Mouse (Mus musculus): ENCODE results near the gene 2610318N02Rik. TPM values are rescaled to one million over a fixed set of nuclear protein-coding genes. Genes with fewer than 3 reads are reported as not detected.
"Not testable (repeated sequence)": the region's sequence is repeated elsewhere in the genome, so short reads cannot be mapped to it uniquely, and the experiment has no call there.

2610318N02Rik gene
- polyA plus RNA-seq (2014; fragmentation: Nextera tagmentation; extraction: Ambion mirVana) = 13.7 and 18.1 TPM in 2 replicates

GRCm38 (mm10) chr16:17124871-17125520, at the start of gene 2610318N02Rik:
TSS of gene 2610318N02Rik (minus strand) at chr16:17125167.
- Histone ChIP-seq H3K9ac (ENCODE audit: low read length) (peak within 1 kb of the TSS; percentile 72), H3K4me1 (ENCODE audit: control insufficient read depth in 2 of 2, insufficient read depth in 2 of 2, low read length in 2 of 2) (peaks cover 10 to 16% of the 10 kb centered on the region in 2 experiments), H3K4me2 (ENCODE audit: low read length) (peak within 1 kb of the TSS; percentile 83), H3K36me3 (ENCODE audit: control insufficient read depth, insufficient read depth, low read length) (peaks cover 26% of the 10 kb centered on the region), H3K27ac (replicated peaks in 1 of 2; ENCODE audit: control insufficient read depth in 1 of 2, insufficient read depth in 1 of 2, low read depth in 2 of 2, low read length in 2 of 2) (peak within 1 kb of the TSS; percentile 39 to 46), H3K9me3 (ENCODE audit: control insufficient read depth, low read length) (no peaks in the 10 kb centered on the region), H3K4me3 (ENCODE audit: control insufficient read depth in 1 of 2, insufficient read depth in 1 of 2, low read depth in 1 of 2, low read length in 2 of 2) (peak within 1 kb of the TSS; percentile 51 to 60), H3K27me3 (ENCODE audit: control insufficient read depth, insufficient read depth, low read length) (no peaks in the 10 kb centered on the region)
- under 1% methylated on average over 25 of the region's 25 CpGs for WGBS
- ATAC-seq (ENCODE audit: insufficient number of reproducible peaks, insufficient read depth, low FRiP score, low read depth) = peak; percentile 79

- no peak overlapping the region for H3K27ac ChIP-seq (replicated peaks in 1 of 2; ENCODE audit: control insufficient read depth in 1 of 2, insufficient read depth in 1 of 2, low read depth in 2 of 2, low read length in 2 of 2)
- whole genome bisulfite sequencing = 89% methylated on average over 5 of the region's 5 CpGs
- no peak overlapping the region for H3K9ac ChIP-seq (ENCODE audit: low read length)
- H3K4me3 ChIP-seq (ENCODE audit: control insufficient read depth in 1 of 2, insufficient read depth in 1 of 2, low read depth in 1 of 2, low read length in 2 of 2) = no peak overlapping the region
- H3K36me3 ChIP-seq (ENCODE audit: control insufficient read depth, insufficient read depth, low read length) = peaks cover 57% of the 10 kb centered on the region
- no peak overlapping the region for H3K4me2 ChIP-seq (ENCODE audit: low read length)
- H3K9me3 ChIP-seq (ENCODE audit: control insufficient read depth, low read length) = no peaks in the 10 kb centered on the region
- no peak for ATAC-seq (ENCODE audit: insufficient number of reproducible peaks, insufficient read depth, low FRiP score, low read depth)
- H3K27me3 ChIP-seq (ENCODE audit: control insufficient read depth, insufficient read depth, low read length) = no peaks in the 10 kb centered on the region
- no peaks in the 10 kb centered on the region for H3K4me1 ChIP-seq (ENCODE audit: control insufficient read depth in 2 of 2, insufficient read depth in 2 of 2, low read length in 2 of 2)
Measured at GRCm38 (mm10) chr16:17168049-17168448, 43.1 kb upstream of the 2610318N02Rik start.

- Histone ChIP-seq H3K27ac (replicated peaks in 1 of 2; ENCODE audit: control insufficient read depth in 1 of 2, insufficient read depth in 1 of 2, low read depth in 2 of 2, low read length in 2 of 2) (no peak overlapping the region), H3K4me2 (ENCODE audit: low read length) (no peak overlapping the region), H3K4me3 (ENCODE audit: control insufficient read depth in 1 of 2, insufficient read depth in 1 of 2, low read depth in 1 of 2, low read length in 2 of 2) (no peak overlapping the region), H3K9me3 (ENCODE audit: control insufficient read depth, low read length) (no peaks in the 10 kb centered on the region), H3K36me3 (ENCODE audit: control insufficient read depth, insufficient read depth, low read length) (peaks cover 55% of the 10 kb centered on the region), H3K27me3 (ENCODE audit: control insufficient read depth, insufficient read depth, low read length) (no peaks in the 10 kb centered on the region), H3K9ac (ENCODE audit: low read length) (no peak overlapping the region), H3K4me1 (ENCODE audit: control insufficient read depth in 2 of 2, insufficient read depth in 2 of 2, low read length in 2 of 2) (no peaks in the 10 kb centered on the region)
- no peak for ATAC-seq (ENCODE audit: insufficient number of reproducible peaks, insufficient read depth, low FRiP score, low read depth)
Measured at GRCm38 (mm10) chr16:17167179-17167578, 42.2 kb upstream of the 2610318N02Rik start.

- H3K4me1 ChIP-seq (ENCODE audit: control insufficient read depth in 2 of 2, insufficient read depth in 2 of 2, low read length in 2 of 2); H3K4me3 ChIP-seq (ENCODE audit: control insufficient read depth in 1 of 2, insufficient read depth in 1 of 2, low read depth in 1 of 2, low read length in 2 of 2); H3K4me2 ChIP-seq (ENCODE audit: low read length); ATAC-seq (ENCODE audit: insufficient number of reproducible peaks, insufficient read depth, low FRiP score, low read depth); H3K9me3 ChIP-seq (ENCODE audit: control insufficient read depth, low read length); H3K9ac ChIP-seq (ENCODE audit: low read length); H3K27me3 ChIP-seq (ENCODE audit: control insufficient read depth, insufficient read depth, low read length); H3K27ac ChIP-seq (replicated peaks in 1 of 2; ENCODE audit: control insufficient read depth in 1 of 2, insufficient read depth in 1 of 2, low read depth in 2 of 2, low read length in 2 of 2): not testable (repeated sequence)
- WGBS = 93% methylated on average over 1 of the region's 1 CpGs
- H3K36me3 ChIP-seq (ENCODE audit: control insufficient read depth, insufficient read depth, low read length) = peaks cover 44% of the 10 kb centered on the region
Measured at GRCm38 (mm10) chr16:17165478-17165877, 40.5 kb upstream of the 2610318N02Rik start.

- WGBS = 87% methylated on average over 2 of the region's 2 CpGs
- ATAC-seq (ENCODE audit: insufficient number of reproducible peaks, insufficient read depth, low FRiP score, low read depth) = no peak
- no peak overlapping the region for H3K9ac ChIP-seq (ENCODE audit: low read length)
- H3K27me3 ChIP-seq (ENCODE audit: control insufficient read depth, insufficient read depth, low read length) = no peaks in the 10 kb centered on the region
- no peak overlapping the region for H3K4me2 ChIP-seq (ENCODE audit: low read length)
- H3K9me3 ChIP-seq (ENCODE audit: control insufficient read depth, low read length) = no peaks in the 10 kb centered on the region
- no peaks in the 10 kb centered on the region; a peak in 1 of 4 replicates for H3K4me1 ChIP-seq (ENCODE audit: control insufficient read depth in 2 of 2, insufficient read depth in 2 of 2, low read length in 2 of 2)
- H3K4me3 ChIP-seq (ENCODE audit: control insufficient read depth in 1 of 2, insufficient read depth in 1 of 2, low read depth in 1 of 2, low read length in 2 of 2) = no peak overlapping the region
- no peak overlapping the region for H3K27ac ChIP-seq (replicated peaks in 1 of 2; ENCODE audit: control insufficient read depth in 1 of 2, insufficient read depth in 1 of 2, low read depth in 2 of 2, low read length in 2 of 2)
- peaks cover 61% of the 10 kb centered on the region for H3K36me3 ChIP-seq (ENCODE audit: control insufficient read depth, insufficient read depth, low read length)
Measured at GRCm38 (mm10) chr16:17154346-17154745, 29.4 kb upstream of the 2610318N02Rik start.

GRCm38 (mm10) chr16:17151874-17152273, 26.9 kb upstream of the 2610318N02Rik start:
- H3K9me3 ChIP-seq (ENCODE audit: control insufficient read depth, low read length) = no peaks in the 10 kb centered on the region
- H3K27ac ChIP-seq (replicated peaks in 1 of 2; ENCODE audit: control insufficient read depth in 1 of 2, insufficient read depth in 1 of 2, low read depth in 2 of 2, low read length in 2 of 2) = no peak overlapping the region
- no peak overlapping the region for H3K4me3 ChIP-seq (ENCODE audit: control insufficient read depth in 1 of 2, insufficient read depth in 1 of 2, low read depth in 1 of 2, low read length in 2 of 2)
- no peaks in the 10 kb centered on the region for H3K27me3 ChIP-seq (ENCODE audit: control insufficient read depth, insufficient read depth, low read length)
- peaks cover 6 to 9% of the 10 kb centered on the region in 2 experiments; a peak in 3 of 4 replicates for H3K4me1 ChIP-seq (ENCODE audit: control insufficient read depth in 2 of 2, insufficient read depth in 2 of 2, low read length in 2 of 2)
- whole genome bisulfite sequencing = 94% methylated on average over 4 of the region's 4 CpGs
- H3K4me2 ChIP-seq (ENCODE audit: low read length) = no peak overlapping the region
- H3K9ac ChIP-seq (ENCODE audit: low read length) = no peak overlapping the region
- no peak for ATAC-seq (ENCODE audit: insufficient number of reproducible peaks, insufficient read depth, low FRiP score, low read depth)
- peaks cover 41% of the 10 kb centered on the region for H3K36me3 ChIP-seq (ENCODE audit: control insufficient read depth, insufficient read depth, low read length)

- Histone ChIP-seq H3K4me2 (ENCODE audit: low read length) (no peak overlapping the region), H3K9ac (ENCODE audit: low read length) (no peak overlapping the region), H3K9me3 (ENCODE audit: control insufficient read depth, low read length) (no peaks in the 10 kb centered on the region), H3K4me1 (ENCODE audit: control insufficient read depth in 2 of 2, insufficient read depth in 2 of 2, low read length in 2 of 2) (peaks cover 6 to 9% of the 10 kb centered on the region in 2 experiments; a peak in 3 of 4 replicates), H3K27me3 (ENCODE audit: control insufficient read depth, insufficient read depth, low read length) (no peaks in the 10 kb centered on the region), H3K36me3 (ENCODE audit: control insufficient read depth, insufficient read depth, low read length) (peaks cover 35% of the 10 kb centered on the region), H3K27ac (replicated peaks in 1 of 2; ENCODE audit: control insufficient read depth in 1 of 2, insufficient read depth in 1 of 2, low read depth in 2 of 2, low read length in 2 of 2) (no peak overlapping the region), H3K4me3 (ENCODE audit: control insufficient read depth in 1 of 2, insufficient read depth in 1 of 2, low read depth in 1 of 2, low read length in 2 of 2) (no peak overlapping the region)
- 75% methylated on average over 7 of the region's 7 CpGs for WGBS
- ATAC-seq (ENCODE audit: insufficient number of reproducible peaks, insufficient read depth, low FRiP score, low read depth) = no peak
Measured at GRCm38 (mm10) chr16:17150520-17151258, 25.7 kb upstream of the 2610318N02Rik start.
